Mouse (Mus musculus): ENCODE measurements around the gene Bbs10.

The Bbs10 gene

DNA sequence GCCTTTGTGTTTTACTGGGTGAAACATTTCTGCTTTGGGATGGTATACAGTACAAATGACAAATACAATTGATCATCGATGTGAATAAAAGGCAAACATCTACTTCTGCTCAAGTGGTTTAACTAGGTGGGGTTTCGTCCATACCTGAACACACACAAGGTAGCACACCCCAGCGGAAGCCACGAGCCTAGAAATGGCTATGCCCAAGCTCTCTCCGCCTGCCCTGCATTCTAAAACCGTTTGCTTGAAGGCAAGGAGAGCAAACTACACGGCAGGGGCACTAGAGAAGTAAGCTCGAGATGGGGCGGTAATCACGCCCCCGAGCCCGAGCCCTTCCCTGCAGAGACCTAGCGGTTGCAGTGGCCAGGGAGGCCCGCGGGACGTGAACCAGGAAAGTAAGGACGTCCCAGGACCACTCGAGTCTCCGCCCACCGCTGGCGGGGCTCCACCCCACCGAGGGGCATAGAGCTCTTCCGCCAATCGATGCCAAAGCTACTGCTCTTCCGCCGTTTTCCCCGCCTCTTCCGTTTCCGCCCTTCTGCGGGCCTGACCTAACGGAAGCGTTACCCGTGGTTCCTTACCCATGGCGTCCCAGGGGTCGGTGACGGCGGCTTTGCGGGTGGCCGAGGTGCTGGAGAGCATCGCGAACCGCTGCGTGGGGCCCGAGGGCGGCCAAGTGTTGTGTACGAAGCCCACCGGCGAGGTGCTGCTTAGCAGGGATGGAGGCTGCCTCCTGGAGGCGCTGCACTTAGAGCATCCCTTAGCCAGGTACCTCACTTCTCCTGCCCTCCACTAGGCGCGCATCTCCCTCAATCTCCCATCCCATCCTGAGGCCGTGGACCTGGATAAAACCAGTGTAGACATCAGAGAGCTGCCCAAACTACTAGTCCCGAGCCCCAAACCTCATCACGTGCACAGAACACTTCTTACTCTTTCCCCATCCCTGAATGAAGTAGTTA lies at the start of gene Bbs10:
Bbs10 (plus strand) TSS at position 540 of the 959 bp plus-strand sequence.
- peak; percentile 96 for DNase-seq (ENCODE audit: low read depth, low spot score)

DNA sequence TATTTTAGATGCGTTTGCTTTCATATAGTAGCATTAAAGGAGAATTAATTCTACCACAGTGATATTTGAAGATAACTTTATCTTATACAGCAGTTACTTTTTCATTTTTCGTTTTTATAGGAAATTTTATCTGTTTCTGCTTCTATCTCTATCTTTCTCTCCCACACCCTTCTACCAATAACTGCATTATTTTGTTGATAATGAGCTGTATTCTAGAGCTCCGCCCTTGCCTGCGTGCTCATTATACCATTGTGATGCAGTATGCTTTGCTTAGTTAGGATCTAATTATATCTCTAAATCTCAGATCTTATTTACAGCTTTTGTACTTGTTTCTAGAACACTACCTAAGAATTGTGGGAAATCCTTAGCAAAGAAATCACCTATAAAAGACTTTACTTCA lies 48.3 kb upstream of the Bbs10 start:
- DNase-seq (ENCODE audit: low read depth, low spot score): no peak

DNA sequence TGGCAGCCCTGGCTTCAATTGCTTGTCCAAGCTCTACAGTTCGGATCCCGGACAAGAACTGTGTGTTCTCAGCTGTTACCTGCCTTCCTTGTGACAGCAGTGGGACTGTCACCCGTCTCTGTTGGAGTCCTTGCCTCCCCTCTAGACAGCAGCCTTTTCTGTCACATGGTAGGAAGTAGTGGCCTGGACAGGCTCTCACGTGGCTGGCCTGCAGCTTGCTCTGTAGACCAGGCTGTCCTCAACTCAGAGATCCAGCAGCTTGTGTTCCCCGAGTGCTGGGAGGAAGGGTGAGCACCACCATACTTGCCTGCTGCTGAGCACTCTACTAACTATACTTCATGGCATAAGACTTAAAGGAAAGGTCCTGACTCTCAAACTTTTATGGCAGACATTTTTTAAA lies 46.8 kb upstream of the Bbs10 start:
- no peak for DNase-seq (ENCODE audit: low read depth, low spot score)

DNA sequence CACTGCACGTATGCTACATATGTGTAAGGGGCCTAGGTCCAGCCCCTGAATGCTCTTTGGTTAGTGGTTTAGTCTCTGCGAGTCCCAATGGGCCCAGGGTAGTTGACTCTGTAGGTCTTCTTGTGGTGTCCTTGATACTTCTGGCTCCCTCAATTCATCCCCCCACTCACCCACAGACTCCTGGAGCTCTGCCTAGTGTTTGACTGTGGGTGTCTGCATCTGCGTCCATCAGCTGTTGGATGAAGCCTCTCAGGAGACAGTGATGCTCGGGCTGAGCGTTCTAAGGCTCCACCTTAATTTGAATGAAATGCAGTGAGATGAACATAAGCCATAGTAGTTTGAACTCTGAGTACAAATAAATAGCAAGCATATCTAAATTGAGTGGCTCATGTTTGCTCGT lies 43.3 kb upstream of the Bbs10 start:
- no peak for DNase-seq (ENCODE audit: low read depth, low spot score)

DNA sequence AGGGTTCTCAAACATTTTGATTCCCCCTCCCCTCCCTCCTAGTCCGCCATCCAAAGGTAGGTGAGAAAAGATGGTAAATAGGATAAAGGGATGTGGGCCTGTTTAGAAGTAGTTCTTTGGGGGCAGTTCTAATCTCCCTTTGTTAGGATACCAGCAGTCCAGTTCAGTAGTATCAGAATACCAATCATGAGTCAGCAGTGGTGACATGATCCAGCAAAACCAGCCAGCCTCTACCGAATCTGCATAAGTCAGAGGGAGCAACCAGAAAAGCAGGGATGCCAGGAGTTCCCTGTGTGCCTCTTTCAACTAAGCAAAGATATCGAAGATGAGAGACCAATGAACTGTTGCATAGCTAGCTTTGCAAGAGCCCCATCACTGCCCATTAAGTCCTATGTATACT lies 42.3 kb upstream of the Bbs10 start:
- no peak for DNase-seq (ENCODE audit: low read depth, low spot score)

DNA sequence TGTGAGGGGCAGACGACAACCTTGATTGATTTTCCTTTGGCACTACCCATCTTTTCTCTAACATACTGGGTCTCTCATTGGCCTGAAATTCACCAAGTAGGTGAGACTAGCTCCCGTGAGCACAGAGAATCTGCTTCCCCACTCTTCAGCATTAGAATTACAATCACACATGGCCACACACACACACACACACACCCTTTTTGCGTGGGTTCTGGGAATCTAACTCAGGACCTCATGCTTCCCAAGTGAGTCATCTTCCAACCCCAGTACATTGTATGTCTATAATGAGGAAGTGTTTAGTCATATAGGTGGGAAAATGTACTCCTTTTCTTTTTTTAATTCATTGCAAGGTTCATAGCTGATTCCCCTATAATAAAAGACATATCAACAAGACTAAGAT lies 41.1 kb upstream of the Bbs10 start:
- DNase-seq (ENCODE audit: low read depth, low spot score): no peak

DNA sequence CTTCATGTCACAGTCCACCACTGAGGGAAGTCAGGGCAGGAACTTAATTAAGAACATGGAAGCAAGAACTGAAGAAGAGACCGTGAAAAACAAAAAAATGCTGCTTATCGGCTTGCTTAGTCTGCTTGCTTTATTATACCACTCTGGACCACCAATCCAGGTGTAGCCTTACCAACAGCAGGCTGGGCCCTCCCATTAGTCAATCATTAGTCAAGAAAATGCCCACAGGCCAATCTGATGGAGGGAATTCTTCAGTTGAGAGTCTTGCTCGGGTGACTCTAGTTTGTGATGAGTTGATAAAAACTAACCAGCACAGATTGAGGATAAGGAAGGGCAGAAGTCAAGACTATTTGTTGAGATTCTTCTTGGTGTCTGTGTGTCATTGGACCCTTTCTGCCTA lies 40.2 kb upstream of the Bbs10 start:
- DNase-seq (ENCODE audit: low read depth, low spot score): no peak

DNA sequence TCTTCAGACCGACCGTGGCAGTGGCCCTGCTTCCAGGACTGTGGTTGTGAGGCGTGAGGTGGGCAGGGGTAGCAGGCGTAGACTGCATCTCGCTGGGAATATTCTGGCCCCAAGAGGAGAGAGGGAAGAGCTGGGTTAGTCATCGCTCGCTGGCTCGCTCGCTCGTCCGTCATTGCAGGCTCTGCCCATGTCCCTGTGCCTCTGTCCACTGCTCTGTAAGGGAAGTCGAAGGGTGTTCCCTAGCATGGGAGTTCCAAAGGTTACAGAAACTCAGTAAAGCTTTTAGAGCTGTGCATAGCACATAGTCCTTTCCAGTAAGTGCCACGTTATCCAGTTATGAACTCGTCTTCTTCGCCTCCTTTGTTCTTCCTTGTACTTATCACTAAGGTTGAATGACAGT lies 26.8 kb upstream of the Bbs10 start:
- DNase-seq (ENCODE audit: low read depth, low spot score): no peak

DNA sequence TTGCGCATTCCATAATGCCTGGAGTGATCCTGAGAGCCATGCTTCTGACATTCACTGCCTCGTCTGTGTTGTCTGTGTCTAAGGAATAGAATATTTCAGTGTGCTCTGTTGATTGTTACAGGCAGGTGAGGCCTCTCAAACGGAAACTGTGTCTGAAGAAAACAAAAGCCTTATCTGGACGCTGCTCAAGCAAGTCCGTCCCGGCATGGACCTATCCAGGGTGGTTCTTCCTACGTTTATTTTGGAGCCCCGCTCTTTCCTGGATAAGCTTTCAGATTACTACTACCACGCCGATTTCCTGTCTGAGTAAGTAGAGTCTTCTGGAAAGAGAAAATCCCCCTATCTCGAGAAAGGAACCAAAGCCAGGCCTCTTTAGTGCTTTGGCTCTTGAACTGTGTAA lies 25.6 kb upstream of the Bbs10 start:
- DNase-seq (ENCODE audit: low read depth, low spot score): no peak

DNA sequence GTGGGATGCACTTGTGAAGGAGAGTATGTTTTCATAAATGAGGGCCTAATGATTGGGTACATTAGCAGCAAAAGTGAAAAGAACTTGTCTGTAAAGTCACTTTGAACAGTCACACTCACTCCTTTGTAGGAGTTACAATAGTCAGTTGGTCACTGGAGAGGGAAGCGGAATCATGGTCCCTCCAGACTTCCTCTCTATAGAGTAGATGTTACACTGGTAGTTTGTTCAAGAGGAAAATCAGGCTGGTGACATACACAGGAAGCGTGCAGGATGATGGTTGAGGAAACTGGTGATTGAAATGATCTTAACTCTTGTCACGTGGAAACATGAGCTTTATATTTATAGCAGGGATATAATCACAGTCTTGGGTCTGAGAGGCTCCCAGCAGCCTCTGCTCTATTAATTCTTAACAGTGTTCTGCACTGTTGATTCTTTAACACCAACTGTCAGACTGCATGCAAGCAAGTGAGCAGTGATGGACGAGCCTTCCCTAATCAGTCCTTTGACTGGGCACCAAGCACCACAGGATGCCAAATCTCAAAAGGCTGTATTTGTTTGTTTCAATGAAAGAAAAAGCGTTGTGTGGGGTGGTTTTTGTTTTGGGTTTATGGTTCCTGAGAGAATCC lies 24.9 kb upstream of the Bbs10 start:
- DNase-seq (ENCODE audit: low read depth, low spot score): no peak

DNA sequence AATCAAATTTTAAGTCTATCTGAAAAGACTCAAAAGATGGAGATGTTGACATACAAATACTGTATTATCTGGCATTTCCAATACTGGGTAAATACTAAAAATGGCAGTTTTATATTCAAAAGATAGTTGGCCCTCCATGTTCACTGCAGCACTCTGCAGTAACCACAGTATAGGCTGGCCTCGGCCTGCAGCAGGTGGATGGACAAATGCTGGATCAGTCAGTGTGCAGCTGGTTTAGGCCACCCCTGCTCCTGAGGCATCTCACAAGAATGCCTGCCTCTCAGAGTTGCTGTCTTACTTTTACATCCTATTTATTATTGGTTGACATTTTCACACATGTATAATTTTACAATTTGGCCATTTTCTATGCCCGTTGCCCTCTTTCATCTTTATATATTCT lies 22.7 kb upstream of the Bbs10 start:
- no peak for DNase-seq (ENCODE audit: low read depth, low spot score)

DNA sequence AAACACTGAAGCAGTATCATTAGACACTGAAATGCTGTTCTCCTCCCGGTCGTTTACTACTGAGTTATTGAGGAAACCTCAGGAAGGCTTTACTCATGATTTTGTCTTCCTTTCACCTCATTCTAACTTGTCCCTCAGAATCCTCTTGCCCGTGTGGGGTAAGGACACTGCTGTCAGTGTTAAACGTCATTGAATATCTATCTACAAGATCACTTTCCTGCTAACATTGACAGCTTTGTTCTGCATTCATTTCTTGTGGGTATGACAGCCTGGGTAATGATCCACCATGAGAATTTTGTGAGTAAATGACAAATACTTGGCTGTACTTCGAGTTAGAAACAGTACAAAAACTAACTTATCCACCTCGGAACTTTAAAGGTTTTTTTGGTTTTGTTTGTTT lies 848 bp upstream of the Bbs10 start:
- no peak for DNase-seq (ENCODE audit: low read depth, low spot score)

DNA sequence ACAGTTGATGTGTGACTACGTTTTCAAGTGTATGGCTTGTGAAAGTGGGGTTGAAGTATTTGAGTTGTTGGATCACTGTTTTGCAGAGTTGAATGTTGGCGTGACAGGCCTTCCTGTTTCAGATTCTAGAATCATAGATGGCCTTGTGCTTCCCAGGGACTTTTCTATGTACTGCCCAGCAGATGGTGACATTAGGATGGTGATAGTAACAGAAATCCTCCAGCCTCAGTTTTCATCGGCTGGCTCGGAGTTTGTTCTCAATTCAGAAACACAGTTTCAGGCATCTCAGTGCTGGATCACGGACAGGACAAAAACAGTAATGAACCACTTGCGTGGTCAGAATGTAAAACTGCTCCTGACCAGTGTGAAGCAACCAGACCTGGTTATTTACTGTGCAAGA lies 1.1 kb downstream of the Bbs10 start:
- no peak for DNase-seq (ENCODE audit: low read depth, low spot score)

DNA sequence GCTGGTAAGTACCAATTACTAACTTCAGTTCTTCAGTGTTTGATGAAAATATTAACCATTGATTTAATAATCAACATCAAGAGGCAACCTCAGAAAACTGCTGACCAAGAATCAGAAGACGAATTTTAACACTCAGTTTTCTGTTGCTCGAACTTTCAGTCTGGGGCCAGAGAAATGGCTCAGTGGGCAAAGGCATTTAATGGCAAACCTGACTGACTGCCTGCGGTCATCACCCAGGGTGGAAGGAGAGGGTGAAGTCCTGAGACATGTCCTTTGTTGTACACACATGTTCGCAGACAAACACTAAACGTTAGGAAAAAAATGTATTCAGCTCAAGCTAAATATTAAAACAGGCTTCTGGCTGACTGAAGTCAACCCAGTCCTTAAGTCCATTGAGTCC lies 2.6 kb downstream of the Bbs10 start:
- DNase-seq (ENCODE audit: low read depth, low spot score): no peak

DNA sequence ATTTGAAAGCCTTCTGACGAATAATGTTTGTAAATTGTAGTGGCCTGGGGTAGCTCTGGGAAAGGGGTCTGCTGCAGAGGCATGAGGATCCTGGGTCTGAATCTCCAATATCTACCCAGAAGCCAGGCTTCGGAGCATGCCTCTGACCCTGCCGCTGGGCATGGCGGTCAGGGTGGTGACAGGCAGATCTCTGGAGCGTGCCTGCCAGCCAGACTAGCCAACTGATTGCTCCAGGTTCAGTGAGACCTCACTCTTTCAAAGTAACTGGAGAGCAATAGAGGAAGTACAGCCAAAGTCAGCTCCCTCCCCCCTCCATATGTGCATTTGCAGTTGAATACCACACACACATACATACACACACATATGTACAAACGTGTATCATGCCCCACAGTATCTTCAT lies 4.0 kb downstream of the Bbs10 start:
- DNase-seq (ENCODE audit: low read depth, low spot score): no peak

DNA sequence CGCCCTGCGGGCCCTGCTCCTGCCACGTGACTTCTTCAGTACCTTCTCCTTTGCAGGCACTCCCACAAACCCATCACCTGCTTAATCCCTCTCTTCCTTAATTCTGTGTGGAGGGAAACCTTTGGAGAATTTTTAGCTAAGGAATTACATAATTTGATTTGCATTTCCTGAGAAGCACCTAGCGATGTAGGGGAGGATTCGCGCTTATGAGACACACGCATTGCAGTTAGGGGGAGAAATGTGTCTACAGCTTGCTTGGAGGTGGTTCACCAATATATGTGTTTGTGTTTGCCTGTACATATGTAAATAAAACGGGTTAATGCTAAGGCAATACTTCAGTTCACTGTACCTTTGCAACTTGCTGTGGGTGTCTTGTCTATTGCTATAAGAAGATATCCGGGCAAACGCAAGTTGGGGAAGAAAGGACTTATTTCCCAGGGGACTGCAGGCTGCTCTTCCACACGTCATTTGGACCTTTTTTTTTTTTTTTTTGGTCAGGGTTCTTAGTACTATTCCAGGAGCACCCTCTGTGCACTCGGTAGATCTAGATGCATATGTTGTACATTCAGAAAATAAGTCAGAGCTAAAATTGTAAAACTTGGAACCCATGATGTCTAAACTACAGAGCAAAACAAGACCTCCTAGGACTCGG lies 10.5 kb downstream of the Bbs10 start:
- DNase-seq (ENCODE audit: low read depth, low spot score): no peak

DNA sequence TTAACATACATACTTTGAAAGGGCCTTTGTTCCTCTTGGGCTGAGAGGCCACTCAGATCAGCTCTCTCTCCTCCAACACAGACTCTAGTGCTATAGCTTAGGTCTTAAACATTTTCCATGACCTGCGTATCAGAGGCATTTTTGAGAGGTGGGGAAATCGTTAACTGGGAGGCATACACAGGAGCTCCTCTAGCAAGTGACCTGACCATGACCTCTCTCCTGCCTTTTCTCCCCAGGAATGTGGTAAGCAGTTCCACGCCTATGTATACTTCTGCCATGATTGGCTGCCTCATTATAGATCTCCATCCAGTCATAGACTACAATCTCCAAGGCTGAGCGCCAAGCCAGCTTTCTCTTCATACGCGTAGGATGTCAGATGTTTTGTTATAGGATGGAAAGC lies 14.8 kb downstream of the Bbs10 start:
- peak; percentile 54 for DNase-seq (ENCODE audit: low read depth, low spot score)

DNA sequence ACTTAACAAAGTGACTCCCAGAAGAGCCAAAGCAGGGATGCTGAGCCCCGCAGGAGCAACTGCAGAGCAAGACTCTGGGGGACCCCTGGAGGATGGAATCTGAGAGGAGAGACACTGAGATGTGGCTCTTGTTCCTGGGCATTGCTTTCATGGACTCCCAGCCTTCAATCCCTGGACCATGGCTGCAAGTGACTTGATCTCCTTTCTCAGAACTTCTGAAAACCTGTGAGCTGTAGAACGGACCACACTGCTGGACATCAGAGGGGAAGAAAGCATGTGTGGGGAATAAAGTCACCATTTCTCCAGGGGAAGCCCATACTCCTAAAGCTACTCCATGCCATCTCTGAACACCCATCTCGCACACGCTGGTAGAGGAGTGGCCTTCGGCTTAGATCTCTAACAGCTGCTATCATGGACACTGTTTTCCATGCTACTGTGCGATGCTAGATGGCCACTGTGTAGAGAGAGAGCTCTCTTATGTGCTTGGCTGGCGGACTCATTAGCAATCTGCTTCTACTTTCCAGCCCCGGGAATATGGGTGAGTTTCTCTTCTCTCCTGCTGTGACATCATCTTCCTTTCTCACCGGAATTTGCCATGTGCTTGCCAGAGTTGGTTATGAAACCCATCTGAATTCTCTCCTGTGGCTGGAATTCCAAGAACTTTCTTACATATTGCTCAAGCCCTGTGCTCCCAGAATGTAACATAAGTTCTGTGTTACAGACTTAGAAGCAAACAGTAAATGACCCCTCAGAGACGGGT lies 16.3 kb downstream of the Bbs10 start:
- no peak for DNase-seq (ENCODE audit: low read depth, low spot score)

DNA sequence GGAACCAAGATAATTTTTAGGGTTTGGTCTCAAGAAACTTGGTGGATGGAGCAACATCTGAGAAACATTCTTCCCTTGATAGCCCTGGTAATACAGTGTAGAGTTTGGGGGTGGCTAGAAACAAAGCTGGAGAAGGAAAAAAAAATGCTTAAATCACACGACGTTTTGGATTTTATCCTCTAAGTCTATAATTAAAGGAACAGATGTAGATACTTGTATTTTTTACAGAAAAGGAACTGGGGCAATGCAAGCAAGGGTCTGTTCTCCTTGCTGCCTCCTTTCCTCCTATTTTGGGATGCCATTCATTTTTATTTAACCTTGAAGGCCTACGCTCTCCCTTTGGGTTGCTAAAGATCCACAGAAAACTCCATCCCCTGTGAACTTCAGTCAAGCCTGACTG lies 17.5 kb downstream of the Bbs10 start:
- DNase-seq (ENCODE audit: low read depth, low spot score): no peak

DNA sequence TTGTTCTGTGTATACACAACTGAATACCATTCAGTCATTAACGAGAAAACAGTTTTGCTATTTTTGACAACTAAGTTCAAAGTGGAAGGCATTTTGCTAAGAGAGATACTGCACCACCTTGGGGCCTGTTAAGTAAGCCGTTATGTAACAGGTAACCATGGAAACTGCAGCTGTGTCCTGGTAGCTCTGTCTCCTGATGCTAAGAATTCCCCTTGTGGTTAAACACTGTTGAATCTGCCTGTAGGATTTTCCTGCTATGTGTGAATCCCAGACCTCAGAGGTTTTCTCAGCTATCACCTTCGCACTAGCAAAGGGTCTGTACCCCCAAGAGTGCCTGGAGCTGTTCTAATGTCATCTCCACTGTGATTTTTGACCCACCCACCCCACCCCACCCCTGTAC lies 19.5 kb downstream of the Bbs10 start:
- DNase-seq (ENCODE audit: low read depth, low spot score): peak; percentile 52

DNA sequence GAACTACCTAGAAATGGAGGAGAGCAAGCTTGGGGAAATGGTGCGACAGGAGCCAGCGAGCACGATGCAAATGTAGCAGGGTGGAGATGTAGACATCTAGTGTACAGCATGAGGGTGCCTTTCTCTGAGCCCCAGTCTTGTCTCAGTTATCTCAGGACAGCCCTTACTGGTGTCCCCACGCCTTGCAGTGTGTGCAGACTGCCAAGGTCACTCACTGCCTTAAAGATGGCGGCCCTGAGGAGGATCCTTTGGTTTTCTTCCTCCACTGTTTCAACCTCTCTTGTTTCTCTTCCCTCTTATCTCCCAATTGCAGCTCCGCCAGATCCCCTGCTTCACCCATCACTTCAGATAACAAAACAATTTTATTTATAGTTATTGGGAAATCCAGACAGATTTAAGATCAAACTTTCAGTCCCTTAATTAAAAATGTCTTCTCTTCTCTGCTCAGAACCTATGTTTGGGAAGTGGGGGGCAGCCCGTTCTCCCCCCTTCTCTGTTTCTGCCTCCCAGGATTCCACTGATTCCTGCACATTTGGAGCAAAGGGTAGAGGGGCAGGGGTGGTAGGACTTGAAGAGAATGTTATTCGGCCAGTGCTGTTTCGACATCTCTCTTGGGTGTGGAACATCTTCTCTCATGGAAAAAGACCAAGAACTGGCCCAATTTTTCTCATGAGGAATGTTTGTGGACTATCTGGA lies 20.5 kb downstream of the Bbs10 start:
- no peak for DNase-seq (ENCODE audit: low read depth, low spot score)
